Mouse (Mus musculus) spleen, postnatal 14 days (tissue): ENCODE measurements at regions not wholly inside any gene's neighbourhood (a gene's known extent, or its start where the extent isn't known, plus 50 kb on each side); places are given as distances from the start of the nearest gene placed in this dataset.

ENCODE experiments used
- DNase-seq, 2 experiments: peaks; one replicate each; pipeline ENCODE4 v3.0.0; 2021 to 2022; ENCODE audit warnings: low spot score in 2 of 2

- DNase-seq = peak in 1 of 2 experiments; percentile 4
These were observed 161.0 kb downstream of the Hibadh start for GRCm38 (mm10) chr6:52479200-52479599.

- no peak for DNase-seq
These were observed 158.2 kb downstream of the Hibadh start for GRCm38 (mm10) chr6:52481975-52482374.

- no peak for DNase-seq
These were observed 154.0 kb downstream of the Hibadh start for GRCm38 (mm10) chr6:52486146-52486545.

GRCm38 (mm10) chr6:52486655-52487054 is 153.5 kb downstream of the Hibadh start:
- no peak for DNase-seq

- DNase-seq = no peak
These were observed 152.3 kb downstream of the Hibadh start for GRCm38 (mm10) chr6:52487861-52488260.

GRCm38 (mm10) chr6:52490264-52490775 is 149.9 kb downstream of the Hibadh start:
- DNase-seq = no peak

- no peak for DNase-seq
These were observed 144.9 kb downstream of the Hibadh start for GRCm38 (mm10) chr6:52495301-52495700.

- DNase-seq = no peak
These were observed 144.3 kb downstream of the Hibadh start for GRCm38 (mm10) chr6:52495855-52496254.
